Mouse (Mus musculus): ENCODE results near the gene Ptcra. TPM values are rescaled to one million over a fixed set of nuclear protein-coding genes. Genes with fewer than 3 reads are reported as not detected.

The Ptcra gene
- polyA plus RNA-seq, 1 experiment = not detected

GRCm38 (mm10) chr17:46725731-46726645, 37.5 kb downstream of the Ptcra start:
- DNase-seq (ENCODE audit: low read depth) = no peak

- DNase-seq (ENCODE audit: low read depth) = no peak
These were observed 38.2 kb downstream of the Ptcra start for GRCm38 (mm10) chr17:46725273-46725672.

GRCm38 (mm10) chr17:46724477-46725084, 38.9 kb downstream of the Ptcra start:
- no peak for DNase-seq (ENCODE audit: low read depth)

- no peak for DNase-seq (ENCODE audit: low read depth)
These were observed 42.4 kb downstream of the Ptcra start for GRCm38 (mm10) chr17:46721077-46721476.

- DNase-seq (ENCODE audit: low read depth) = no peak
These were observed 48.6 kb downstream of the Ptcra start for GRCm38 (mm10) chr17:46714756-46715481.

- DNase-seq (ENCODE audit: low read depth) = no peak
These were observed 49.7 kb downstream of the Ptcra start for GRCm38 (mm10) chr17:46713849-46714248.

GRCm38 (mm10) chr17:46712442-46712841, 51.1 kb downstream of the Ptcra start:
- no peak for DNase-seq (ENCODE audit: low read depth)

- DNase-seq (ENCODE audit: low read depth) = no peak
These were observed 51.8 kb downstream of the Ptcra start for GRCm38 (mm10) chr17:46711612-46712271.

GRCm38 (mm10) chr17:46710959-46711597, 52.4 kb downstream of the Ptcra start, which contains the start of gene Pex6:
Gene Pex6, plus strand, starts transcription at chr17:46711463.
- DNase-seq (ENCODE audit: low read depth) = no peak

- peak; percentile 87 for DNase-seq (ENCODE audit: low read depth)
These were observed 57.0 kb downstream of the Ptcra start for GRCm38 (mm10) chr17:46706375-46707089.

Other genes starting within 250 kb of the Ptcra start
- gene Cul9, start 217.3 kb downstream of the Ptcra start, polyA plus RNA-seq (2012; rRNA removed) = 29.7 and 30.8 TPM in 2 replicates
- gene Srf, start 207.5 kb downstream of the Ptcra start, polyA plus RNA-seq (2012; rRNA removed) = 96.7 and 114 TPM in 2 replicates
- 15.7 and 22.4 TPM in 2 replicates for gene Ptk7, start 134.2 kb downstream of the Ptcra start, polyA plus RNA-seq (2012; rRNA removed)
- gene Klc4, start 117.7 kb downstream of the Ptcra start, polyA plus RNA-seq (2012; rRNA removed) = 20.2 and 20.7 TPM in 2 replicates
- gene Mrpl2, start 117.5 kb downstream of the Ptcra start, polyA plus RNA-seq (2012; rRNA removed) = 60.3 and 67.8 TPM in 2 replicates
- gene Cul7, start 113.4 kb downstream of the Ptcra start, polyA plus RNA-seq (2012; rRNA removed) = 42.4 and 51.2 TPM in 2 replicates
- gene Rrp36, start 89.4 kb downstream of the Ptcra start, polyA plus RNA-seq (2012; rRNA removed) = 32.6 and 33.5 TPM in 2 replicates
- gene Mea1, start 84.9 kb downstream of the Ptcra start, polyA plus RNA-seq (2012; rRNA removed) = 82.6 and 97.0 TPM in 2 replicates
- 82.4 and 83.9 TPM in 2 replicates for gene Klhdc3, start 82.8 kb downstream of the Ptcra start, polyA plus RNA-seq (2012; rRNA removed)
- 44.3 and 44.5 TPM in 2 replicates for gene Ppp2r5d, start 58.6 kb downstream of the Ptcra start, polyA plus RNA-seq (2012; rRNA removed)
- 39.0 and 42.4 TPM in 2 replicates for gene Pex6, start 52.2 kb downstream of the Ptcra start, polyA plus RNA-seq (2012; rRNA removed)
- 12.3 and 16.7 TPM in 2 replicates for gene Gnmt, start 34.5 kb downstream of the Ptcra start, polyA plus RNA-seq (2012; rRNA removed)
- gene Cnpy3, start 11.5 kb downstream of the Ptcra start, polyA plus RNA-seq (2012; rRNA removed) = 59.9 and 60.0 TPM in 2 replicates
- gene 2310039H08Rik, start 8.9 kb upstream of the Ptcra start, polyA plus RNA-seq (2012; rRNA removed) = 177 and 185 TPM in 2 replicates
- 21.7 and 27.0 TPM in 2 replicates for gene Rpl7l1, start 19.0 kb upstream of the Ptcra start, polyA plus RNA-seq (2012; rRNA removed)
- gene Bicral, start 94.8 kb upstream of the Ptcra start, polyA plus RNA-seq (2012; rRNA removed) = 7.5 and 18.0 TPM in 2 replicates
- gene Tbcc, start 127.0 kb upstream of the Ptcra start, polyA plus RNA-seq (2012; rRNA removed) = 25.3 and 29.6 TPM in 2 replicates
- gene Prph2, start 146.7 kb upstream of the Ptcra start, polyA plus RNA-seq (2012; rRNA removed) = not detected in 2 replicates
- gene Ubr2, start 246.8 kb upstream of the Ptcra start, polyA plus RNA-seq (2012; rRNA removed) = 31.2 and 33.3 TPM in 2 replicates

All from gonadal fat pad, adult 2 months (tissue).